Mouse (Mus musculus): ENCODE measurements around the gene A330070K13Rik. TPM values are rescaled to one million over a fixed set of nuclear protein-coding genes. Genes with fewer than 3 reads are reported as not detected.

The A330070K13Rik gene
- total RNA-seq, 2 experiments from 2014 or later = not detected

DNA sequence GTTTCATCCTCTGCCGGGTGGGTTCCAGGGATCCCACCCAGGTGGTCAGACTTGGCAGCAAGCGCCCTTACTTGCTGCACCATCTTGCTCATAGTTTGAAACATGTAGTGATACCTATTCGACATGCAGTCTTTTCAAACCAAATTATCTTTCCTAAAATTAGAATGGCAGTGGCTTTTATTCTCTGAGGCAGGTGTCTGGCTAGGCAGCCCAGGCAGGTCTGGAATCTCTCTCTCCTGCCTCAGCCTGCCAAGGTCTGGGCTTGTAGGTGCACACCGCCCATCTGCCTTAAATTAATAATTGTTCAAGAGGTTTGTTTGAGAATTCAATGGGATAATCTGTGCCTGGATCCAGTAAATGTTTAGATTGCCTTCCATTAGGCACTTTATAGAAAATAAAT lies 53.6 kb downstream of the A330070K13Rik start:
- no peak for DNase-seq (ENCODE audit: low spot score in 2 of 2)

DNA sequence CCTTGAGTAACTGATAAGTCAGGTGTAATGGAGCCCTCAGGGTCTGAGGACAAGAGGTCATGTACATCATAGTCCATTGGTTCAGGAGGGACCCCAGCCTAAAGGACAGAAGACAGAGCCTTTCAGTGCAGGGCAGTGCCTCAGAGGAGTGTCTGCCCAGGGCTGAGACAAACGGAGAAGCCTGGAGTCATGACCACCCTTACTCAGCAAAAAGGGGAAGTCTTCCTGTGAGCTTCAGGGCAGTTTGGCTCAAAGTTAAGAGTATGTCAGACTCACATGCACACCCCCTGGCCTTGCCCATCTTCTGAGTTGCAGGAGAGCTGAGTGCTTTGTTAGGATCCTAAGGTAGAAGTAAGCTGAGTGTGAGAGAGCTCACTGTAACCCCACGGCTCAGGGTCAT lies 54.5 kb downstream of the A330070K13Rik start:
- no peak for DNase-seq (ENCODE audit: low spot score in 2 of 2)

Other genes starting within 250 kb of the A330070K13Rik start
- gene Kctd7, start 239.8 kb downstream of the A330070K13Rik start, total RNA-seq (2021) = 1 to 10 TPM; 6.6 to 8.0 TPM
- 10 to 100 TPM; 34.9 to 37.5 TPM for gene Rabgef1, start 212.8 kb downstream of the A330070K13Rik start, total RNA-seq (2021)
- gene Tmem248, start 167.6 kb downstream of the A330070K13Rik start, total RNA-seq (2021) = 10 to 100 TPM; 29.3 to 30.0 TPM
- 10 to 100 TPM; 33.7 to 40.2 TPM for gene Sbds, start 129.1 kb downstream of the A330070K13Rik start, total RNA-seq (2021)
- gene Tyw1, start 129.0 kb downstream of the A330070K13Rik start, total RNA-seq (2021) = 10 to 100 TPM; 13.1 to 14.6 TPM
- not detected for gene Caln1, start 15.2 kb downstream of the A330070K13Rik start, total RNA-seq (2021)